ENCODE assay signal across 8 mouse cellular contexts in the genomic region with DNA sequence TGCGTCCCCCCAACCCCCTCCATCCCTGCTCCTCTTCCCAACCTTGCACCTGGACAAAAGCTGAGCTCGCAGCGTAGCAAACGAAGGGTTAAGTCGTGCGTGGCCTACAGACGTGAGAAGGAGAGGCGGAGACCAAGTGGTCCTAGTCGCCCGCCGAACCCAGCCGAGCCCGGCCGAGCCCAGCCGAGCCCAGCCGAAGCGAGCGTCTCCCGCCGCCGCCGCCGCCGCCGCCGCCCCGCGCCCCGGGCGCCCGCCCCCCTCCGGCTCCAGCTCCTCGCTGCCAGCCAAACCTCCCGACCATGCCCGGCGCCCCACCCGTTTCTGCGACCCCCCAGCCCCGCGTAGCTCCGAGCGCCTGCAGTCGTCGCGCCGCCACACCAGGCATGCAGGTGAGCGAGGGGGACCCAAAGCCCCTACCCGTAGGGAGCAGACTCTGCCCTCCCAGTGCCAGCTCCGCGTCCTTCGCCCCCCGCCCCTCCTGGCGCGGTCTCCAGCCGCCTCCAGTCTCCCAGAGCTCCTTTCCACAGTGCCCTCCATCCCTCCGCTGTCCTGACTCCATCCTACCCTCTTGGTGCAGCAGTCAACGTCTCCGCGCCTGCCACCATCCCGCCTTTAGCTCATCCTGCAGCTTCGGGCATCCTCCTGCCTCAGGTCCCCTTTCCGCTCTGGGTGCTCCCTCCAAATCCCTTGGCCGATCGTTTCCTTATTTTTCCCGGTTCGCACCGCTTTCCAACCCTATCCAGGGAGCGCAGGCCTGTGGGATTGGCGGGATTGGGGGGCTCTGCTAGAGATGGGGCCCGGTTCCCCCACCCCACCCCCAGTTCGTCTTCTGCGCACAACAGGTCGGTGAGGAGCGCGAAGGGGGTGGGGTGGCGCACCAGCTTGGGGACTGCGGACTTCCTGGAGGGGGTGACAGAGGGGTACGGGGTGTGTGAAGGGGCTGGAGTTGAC. TPM values are rescaled to one million over a fixed set of nuclear protein-coding genes. Genes with fewer than 3 reads are reported as not detected.
DNase-seq lines count a peak whose midpoint lies in the region; ATAC-seq and TF ChIP-seq lines count a peak whose summit lies in the region.

A gene (plus strand): TSS at position 144 of the 951 bp plus-strand sequence.

- no peaks in the 10 kb centered on the region for H3K36me3 ChIP-seq in intestine, postnatal 0 days (ENCODE audit: control insufficient read depth, insufficient read depth)
- no peaks in the 10 kb centered on the region for H3K36me3 ChIP-seq in limb, embryonic 10.5 days
- no peaks in the 10 kb centered on the region for H3K36me3 ChIP-seq in midbrain, embryonic 10.5 days

- peak; percentile 42 for DNase-seq in adrenal gland, adult 8-10 months
- DNase-seq in embryo, embryonic 11.5 days (ENCODE audit: low read depth, low spot score), result peak; percentile 38
- DNase-seq in heart, adult 11 months, result peak; percentile 93
- DNase-seq in limb, embryonic 10.5 days (ENCODE audit: low spot score), result peak; percentile 87
- DNase-seq in midbrain, embryonic 10.5 days (ENCODE audit: low spot score), result peak; percentile 76
- DNase-seq in right cerebral cortex, postnatal 36 days (ENCODE audit: low spot score in 2 of 2), result peak; percentile 72
- peak; percentile 38 for DNase-seq in yolk sac, embryonic 10.5 days (ENCODE audit: low spot score)

- H3K4me3 ChIP-seq in intestine, postnatal 0 days (ENCODE audit: low read depth, low read length), result peak within 1 kb of the TSS; percentile 56
- peak within 1 kb of the TSS; percentile 70 for H3K4me3 ChIP-seq in limb, embryonic 10.5 days
- peak within 1 kb of the TSS; percentile 67 for H3K4me3 ChIP-seq in midbrain, embryonic 10.5 days

- peaks cover 52% of the 10 kb centered on the region for H3K27me3 ChIP-seq in intestine, postnatal 0 days (replicated peaks; ENCODE audit: control insufficient read depth, insufficient read depth, low read length)
- H3K27me3 ChIP-seq in limb, embryonic 10.5 days (ENCODE audit: low read depth, poor library complexity, severe bottlenecking), result peaks cover 100% of the 10 kb centered on the region
- peaks cover 100% of the 10 kb centered on the region for H3K27me3 ChIP-seq in midbrain, embryonic 10.5 days (ENCODE audit: low read depth, poor library complexity, severe bottlenecking)

- H3K9me3 ChIP-seq in intestine, postnatal 0 days (ENCODE audit: control insufficient read depth), result no peaks in the 10 kb centered on the region
- H3K9me3 ChIP-seq in limb, embryonic 10.5 days (replicated peaks), result no peaks in the 10 kb centered on the region
- H3K9me3 ChIP-seq in midbrain, embryonic 10.5 days (replicated peaks), result no peaks in the 10 kb centered on the region

- 0 out of 2 replicates have a peak within 1 kb of the TSS, but pooled peaks have one; percentile 17 for H3K9ac ChIP-seq in intestine, postnatal 0 days (ENCODE audit: low read depth, low read length)

- WGBS in intestine, postnatal 0 days, result under 1% methylated on average over 58 of the region's 78 CpGs
- 1% methylated on average over 76 of the region's 78 CpGs for WGBS in limb, embryonic 10.5 days
- under 1% methylated on average over 69 of the region's 78 CpGs for WGBS in midbrain, embryonic 10.5 days

- no peak for TF ChIP-seq CTCF in intestine, postnatal 0 days (IDR thresholded peaks at IDR 0.05; ENCODE audit: low read depth)

- ATAC-seq in intestine, postnatal 0 days, result peak; percentile 19; the same call in 1 of the 2 replicates

- H3K4me2 ChIP-seq in intestine, postnatal 0 days (replicated peaks; ENCODE audit: low read depth), result peak within 1 kb of the TSS; percentile 94

- H3K4me1 ChIP-seq in intestine, postnatal 0 days (replicated peaks; ENCODE audit: control insufficient read depth, insufficient read depth, low read length), result 0 out of 2 replicates have a peak, but pooled peaks cover 4% of the 10 kb centered on the region
- H3K4me1 ChIP-seq in limb, embryonic 10.5 days, result peaks cover 31% of the 10 kb centered on the region
- H3K4me1 ChIP-seq in midbrain, embryonic 10.5 days, result peaks cover 30% of the 10 kb centered on the region

- no peak within 1 kb of the TSS for H3K27ac ChIP-seq in intestine, postnatal 0 days (ENCODE audit: low read depth, low read length)
- H3K27ac ChIP-seq in limb, embryonic 10.5 days, result peak within 1 kb of the TSS; percentile 82
- H3K27ac ChIP-seq in midbrain, embryonic 10.5 days (replicated peaks), result peak within 1 kb of the TSS; percentile 75

RNA-seq across cellular contexts. Expression of the gene that starts here (rescaled TPM):
- 1 to 10 TPM in 3 of 4 experiments, under 1 TPM in 1; 0.81 to 3.8 (median 1.9) TPM for total RNA-seq in adrenal gland, adult 8-10 months (2022)
- polyA plus RNA-seq in intestine, postnatal 0 days (2015; fragmentation: Nextera tagmentation; extraction: Ambion mirVana), result 1.8 and 2.1 TPM in 2 replicates
- 0.40 and 1.4 TPM in 2 replicates for polyA plus RNA-seq in limb, embryonic 10.5 days (2016; fragmentation: Nextera tagmentation; extraction: Ambion mirVana)
- 0.81 and 2.1 TPM in 2 replicates for polyA plus RNA-seq in midbrain, embryonic 10.5 days (2016; fragmentation: Nextera tagmentation; extraction: Ambion mirVana)

Comparison
In these comparisons a context has a peak if more than half of its experiments do, and no peak if none do; other contexts are left out.
1. DNase-seq: peak in every context shown above with its lines; median percentile 93 in heart, adult 11 months; 87 in limb, embryonic 10.5 days; 76 in midbrain, embryonic 10.5 days; 72 in right cerebral cortex, postnatal 36 days; 42 in adrenal gland, adult 8-10 months; 38 in embryo, embryonic 11.5 days; 38 in yolk sac, embryonic 10.5 days.